Mouse (Mus musculus) layer of hippocampus, postnatal 25 days (tissue): ENCODE results near the gene Stac. TPM values are rescaled to one million over a fixed set of nuclear protein-coding genes. Genes with fewer than 3 reads are reported as not detected.

Source experiments
- DNase-seq, 2 experiments: peaks; one replicate each; pipeline ENCODE4 v3.0.0; 2022; ENCODE audit warnings: mixed read lengths in 2 of 2, low spot score in 1 of 2; ENCODE audit errors: extremely low spot score in 1 of 2
- total RNA-seq, 2 experiments: library from RNA; stranded (reverse); gene quantifications; 2 replicates each; pipeline ENCODE4 v1.2.3; 2021

Stac gene
- 1 to 10 TPM; 3.9 to 4.2 TPM for total RNA-seq

DNA sequence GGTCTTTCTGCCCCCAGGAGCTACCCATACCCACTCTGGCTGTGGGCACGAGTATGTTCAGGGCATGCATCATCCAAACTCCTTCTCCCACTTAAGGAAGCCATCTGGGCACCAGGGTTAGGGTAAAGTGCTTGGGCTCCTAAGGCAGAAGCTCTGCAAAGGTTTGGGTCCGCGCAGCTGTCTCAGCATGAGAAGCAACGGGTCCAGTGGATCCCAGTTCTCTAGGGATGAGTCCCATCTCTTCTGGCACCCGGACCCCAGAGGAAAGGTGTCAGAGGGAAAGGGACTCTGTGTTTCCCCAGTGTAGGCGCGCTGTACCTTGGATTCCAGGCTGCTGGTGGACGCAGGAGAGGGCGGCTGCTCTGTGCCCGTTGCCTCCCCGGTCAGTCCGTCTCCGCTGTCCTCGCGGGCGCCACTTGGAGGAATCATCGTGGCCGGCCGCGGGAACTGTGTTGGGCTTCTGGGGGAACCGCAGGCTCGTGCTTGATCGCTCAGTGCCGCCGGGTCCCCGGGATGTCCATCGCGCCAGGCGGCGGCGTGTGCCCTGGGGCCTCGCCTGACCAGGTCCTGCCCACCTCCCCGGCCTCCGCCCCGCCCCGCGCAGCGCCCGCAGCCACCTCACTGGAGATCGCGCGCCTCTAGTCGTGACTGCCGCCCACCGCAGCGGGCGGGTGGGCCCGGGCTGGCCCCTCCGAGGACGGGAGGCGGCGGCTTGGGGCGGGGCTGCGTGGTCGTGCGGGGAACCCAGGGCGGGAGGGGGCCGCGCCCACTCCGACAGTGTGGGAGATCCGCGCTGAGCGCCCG is at the start of gene Stac:
Stac (minus strand) TSS at position 669 of the 804 bp plus-strand sequence.
- DNase-seq, result no peak

DNA sequence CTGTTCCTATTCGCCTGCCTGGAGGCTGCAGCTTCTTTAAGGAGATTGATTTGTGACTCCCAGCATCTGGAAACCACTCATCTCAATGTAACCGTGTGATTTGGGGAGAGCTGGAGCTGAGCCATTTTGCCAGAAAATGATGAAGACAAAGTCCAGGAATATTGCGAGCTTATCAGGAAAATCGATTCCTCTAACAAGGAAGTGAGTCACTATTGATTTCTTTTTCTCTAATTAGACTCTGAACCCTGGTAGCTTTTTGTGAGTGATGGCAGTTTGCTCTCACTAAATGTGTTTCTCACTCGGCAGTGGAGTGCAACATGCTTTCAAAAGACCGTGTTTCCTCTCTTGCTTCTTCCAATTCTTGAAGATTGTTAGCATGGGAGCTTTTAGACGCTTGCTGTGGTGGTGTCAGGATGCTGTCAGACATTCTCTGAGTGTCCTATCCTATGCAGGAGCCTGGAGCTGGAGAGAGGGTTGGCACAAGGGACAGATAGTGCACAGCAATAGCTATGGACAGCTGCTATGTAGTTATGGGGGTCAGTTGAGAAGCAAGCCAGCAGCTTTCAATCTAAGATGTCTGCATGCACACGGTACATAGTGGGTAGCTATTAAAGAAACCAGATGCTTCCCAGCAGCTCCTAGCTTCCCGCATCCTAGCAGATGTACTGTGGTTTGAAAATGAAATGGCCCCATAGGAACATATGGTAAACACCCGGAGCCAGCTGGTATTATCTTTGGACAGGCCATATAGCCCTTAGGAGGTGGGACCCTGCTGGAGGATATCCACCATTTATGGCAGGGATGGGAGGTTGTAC is 49.5 kb upstream of the Stac start:
- no peak for DNase-seq

GRCm38 (mm10) chr9:111739026-111739425 is 48.9 kb upstream of the Stac start:
- DNase-seq, result no peak

GRCm38 (mm10) chr9:111737796-111738195 is 47.6 kb upstream of the Stac start:
- no peak for DNase-seq

DNA sequence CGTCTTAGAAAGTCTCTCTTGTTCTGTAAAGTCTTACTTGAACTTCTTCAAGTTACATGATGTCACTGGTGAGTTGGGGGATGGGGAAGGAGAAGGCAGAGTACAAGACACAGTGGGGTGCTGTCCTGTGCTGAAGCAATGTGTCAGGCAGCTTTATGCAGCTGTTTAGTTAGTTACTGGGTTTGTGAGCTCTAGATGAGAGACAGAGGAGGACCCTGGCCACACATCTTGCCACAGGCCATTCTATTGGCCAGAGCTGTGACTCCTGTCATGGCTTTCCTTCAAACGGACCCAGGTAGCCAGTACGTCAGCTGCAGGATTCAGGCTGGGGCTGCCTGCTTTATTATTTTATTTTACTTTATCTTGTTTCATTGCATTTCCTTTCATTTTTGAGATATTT is 45.8 kb upstream of the Stac start:
- no peak for DNase-seq

GRCm38 (mm10) chr9:111731939-111732670 is 42.0 kb upstream of the Stac start:
- no peak for DNase-seq

DNA sequence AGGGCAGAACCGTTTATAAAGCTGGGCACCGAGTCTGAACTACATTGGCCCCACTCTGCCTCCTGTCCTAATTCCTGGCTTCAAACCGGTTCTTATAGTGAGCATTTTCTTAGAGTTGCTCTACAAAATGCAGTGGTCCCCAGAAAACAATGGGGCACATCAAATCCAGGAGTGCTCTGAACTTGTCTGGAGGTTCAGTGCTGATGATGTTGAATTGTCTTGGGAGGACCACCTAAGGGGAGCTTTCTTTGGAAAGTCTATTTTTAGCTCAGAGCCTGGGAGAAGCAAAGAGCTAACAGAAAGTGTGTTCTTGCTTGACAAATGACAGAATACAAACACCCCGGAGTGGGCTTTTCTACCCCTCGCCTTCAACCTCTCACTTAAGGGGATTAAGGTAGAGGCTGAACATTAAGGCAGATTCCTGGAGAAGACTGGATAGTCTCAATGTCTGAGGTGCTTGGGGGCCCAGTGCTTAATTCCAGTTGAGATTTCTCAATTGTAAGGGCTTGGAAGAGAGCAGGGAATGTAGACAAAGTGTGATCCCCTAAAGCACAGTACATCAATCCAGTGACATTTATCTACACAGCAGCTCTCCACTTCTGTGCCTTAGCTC is 34.9 kb upstream of the Stac start:
- DNase-seq, result no peak

- DNase-seq, result no peak
These were observed 24.3 kb upstream of the Stac start for GRCm38 (mm10) chr9:111714457-111714856.

DNA sequence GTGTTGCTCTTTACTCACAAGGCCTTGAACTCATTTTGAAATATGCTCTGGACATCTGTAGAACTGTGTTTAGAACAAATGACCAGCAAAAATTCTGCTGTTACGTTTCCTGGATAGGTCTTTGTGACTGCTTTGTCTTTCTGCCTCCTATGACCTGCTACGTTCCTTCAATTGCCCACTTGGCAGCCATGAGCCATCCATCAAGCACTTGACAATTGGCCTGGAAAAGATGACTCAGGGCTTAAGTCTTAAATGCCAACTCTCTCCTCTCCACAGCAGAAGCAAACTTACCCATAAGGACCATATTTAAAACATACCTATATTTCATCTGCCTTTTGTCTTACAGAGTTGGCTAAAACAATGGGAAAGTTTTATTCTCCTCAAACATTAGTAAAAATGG is 10.0 kb upstream of the Stac start:
- DNase-seq, result no peak

- DNase-seq, result no peak
These were observed 322 bp upstream of the Stac start for GRCm38 (mm10) chr9:111690484-111690855.

- peak in 1 of 2 experiments; percentile 25 for DNase-seq
These were observed 1.0 kb downstream of the Stac start for GRCm38 (mm10) chr9:111689146-111689545.

GRCm38 (mm10) chr9:111684170-111684569 is 6.0 kb downstream of the Stac start:
- no peak for DNase-seq

DNA sequence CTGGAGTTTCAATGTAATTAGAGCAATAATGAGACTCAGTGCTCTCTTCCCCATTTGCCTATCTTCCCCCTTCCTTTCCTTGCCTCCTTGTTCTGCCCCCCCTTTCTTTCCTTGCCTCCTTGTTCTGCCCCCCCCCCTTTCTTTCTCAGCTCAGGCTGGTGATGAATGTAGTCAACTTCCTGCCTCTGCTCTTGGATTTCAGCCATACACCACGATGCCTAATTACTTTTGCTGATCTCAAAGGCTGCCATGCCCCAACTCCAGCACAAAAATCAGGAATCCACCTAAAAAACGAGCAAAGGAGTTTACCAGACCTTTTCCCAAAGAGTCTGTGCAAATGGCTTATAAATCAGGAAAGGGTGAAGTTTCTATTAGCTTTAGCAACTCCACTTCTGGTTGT is 10.6 kb downstream of the Stac start:
- DNase-seq, result no peak

GRCm38 (mm10) chr9:111669816-111670215 is 20.3 kb downstream of the Stac start:
- no peak for DNase-seq

DNA sequence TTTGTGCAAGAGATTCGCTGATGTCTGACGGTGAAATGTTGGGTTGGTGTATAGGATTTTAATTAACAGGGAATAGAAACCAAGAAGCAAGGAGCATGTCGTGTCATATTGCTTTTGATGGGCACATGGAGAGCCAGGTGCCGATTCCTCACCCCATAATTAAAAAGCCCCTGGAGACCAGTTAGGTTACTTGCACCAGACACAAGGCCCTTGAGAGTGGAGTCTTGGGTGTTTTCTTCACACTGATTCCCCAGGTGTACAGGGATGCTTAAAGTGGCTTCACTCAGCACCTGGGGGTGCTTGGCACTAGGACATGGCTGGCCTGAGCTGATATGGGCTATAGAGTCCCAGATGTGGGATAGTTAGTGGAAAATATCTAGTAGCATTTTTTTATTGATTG is 35.1 kb downstream of the Stac start:
- no peak for DNase-seq

DNA sequence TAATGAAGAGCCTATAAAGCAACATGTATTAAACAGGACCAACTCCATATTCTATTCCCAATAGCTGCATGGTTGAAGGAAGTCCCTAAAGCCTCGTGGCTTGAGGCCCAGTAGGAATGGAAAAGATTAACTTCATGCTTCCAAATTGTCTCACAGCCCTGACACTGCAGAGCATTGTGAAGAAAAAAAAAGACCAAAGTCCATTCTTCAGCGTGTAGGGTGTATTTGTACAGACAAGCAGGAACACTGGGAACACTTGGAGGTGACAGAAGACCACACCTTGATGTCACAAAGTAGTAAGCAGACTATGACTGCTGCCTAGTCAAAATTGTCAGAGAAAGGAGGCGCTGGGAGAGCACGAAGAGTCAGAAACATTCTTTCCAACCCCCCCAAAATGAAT is 45.9 kb downstream of the Stac start:
- no peak for DNase-seq

- DNase-seq, result no peak
These were observed 46.8 kb downstream of the Stac start for GRCm38 (mm10) chr9:111643369-111643768.

- no peak for DNase-seq
These were observed 52.5 kb downstream of the Stac start for GRCm38 (mm10) chr9:111637641-111638040.

- no peak for DNase-seq
These were observed 57.3 kb downstream of the Stac start for GRCm38 (mm10) chr9:111632833-111633232.

DNA sequence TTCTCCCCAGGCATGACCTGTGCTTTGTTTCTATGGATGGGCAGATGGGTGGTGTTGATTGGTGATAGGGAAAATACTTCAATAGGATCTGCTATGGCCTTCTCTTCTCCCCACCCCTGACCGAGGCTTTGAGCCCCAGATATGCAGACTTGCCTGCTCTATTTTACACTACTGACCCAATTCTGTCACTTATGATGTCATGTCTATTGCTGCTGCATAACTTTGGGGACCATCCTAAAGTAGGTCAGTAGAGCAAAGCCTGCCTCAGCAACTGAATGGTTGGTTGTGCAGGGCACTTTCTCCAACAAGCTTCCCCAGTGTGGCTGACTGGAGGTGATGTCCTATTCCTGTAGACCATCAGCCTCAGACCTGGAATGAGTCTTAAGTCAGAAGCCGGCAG is 69.0 kb downstream of the Stac start:
- no peak for DNase-seq

DNA sequence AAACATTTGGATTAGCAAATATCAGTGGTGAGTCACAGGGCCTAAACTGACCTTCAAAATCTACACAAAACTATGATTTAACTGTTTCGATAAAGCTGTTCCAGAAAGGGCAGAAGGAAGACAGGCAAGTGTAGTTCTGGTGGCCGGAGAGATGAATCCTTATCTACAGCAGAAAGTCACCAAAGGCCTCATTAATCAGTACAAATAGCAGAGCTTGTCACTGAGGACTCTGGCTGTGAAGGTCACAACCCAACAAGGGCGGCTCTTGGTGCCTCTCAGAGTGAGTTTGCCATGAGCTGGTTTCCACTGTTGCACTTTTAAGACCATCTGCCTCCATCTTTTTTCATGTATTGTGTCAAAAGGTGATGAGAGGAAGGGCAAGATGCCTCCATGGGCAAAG is 78.8 kb downstream of the Stac start:
- DNase-seq, result no peak
